Mouse (Mus musculus) heart, embryonic 10.5 days (tissue): ENCODE measurements at regions not wholly inside any gene's neighbourhood (a gene's known extent, or its start where the extent isn't known, plus 50 kb on each side); places are given as distances from the start of the nearest gene placed in this dataset.

ENCODE experiments used
- DNase-seq: peaks from one replicate; pipeline ENCODE4 v3.0.0-alpha.2; 2017; ENCODE audit warnings: low spot score
- H3K27ac ChIP-seq: fragments of 300-500 bp; sonication (generic); 2 replicates; pipeline ENCODE4 v1.5.1; 2016; ENCODE audit warnings: mild to moderate bottlenecking
- H3K27me3 ChIP-seq: fragments of 300-500 bp; sonication (generic); 2 replicates; pipeline ENCODE4 v1.6.1; 2016; ENCODE audit warnings: mild to moderate bottlenecking; ENCODE audit not compliant: poor library complexity, insufficient read depth, severe bottlenecking
- H3K36me3 ChIP-seq: fragments of 300-500 bp; sonication (generic); 2 replicates; pipeline ENCODE4 v1.6.1; 2016; ENCODE audit warnings: mild to moderate bottlenecking, moderate library complexity
- H3K4me1 ChIP-seq: fragments of 300-500 bp; sonication (generic); 2 replicates; pipeline ENCODE4 v1.6.1; 2016; ENCODE audit warnings: mild to moderate bottlenecking
- H3K4me3 ChIP-seq: fragments of 300-500 bp; sonication (generic); 2 replicates; pipeline ENCODE4 v1.5.1; 2016; ENCODE audit warnings: mild to moderate bottlenecking, moderate library complexity
- H3K9me3 ChIP-seq: fragments of 300-500 bp; sonication (generic); 2 replicates; pipeline ENCODE4 v1.6.1; 2016; ENCODE audit warnings: mild to moderate bottlenecking, moderate library complexity
- WGBS: fragments of 180-500 bp; shearing (Covaris S2); methylation state at CpG from one replicate; pipeline ENCODE4 v1.1.7; 2016; 5-methylcytosine and 5-hydroxymethylcytosine counted together

DNA sequence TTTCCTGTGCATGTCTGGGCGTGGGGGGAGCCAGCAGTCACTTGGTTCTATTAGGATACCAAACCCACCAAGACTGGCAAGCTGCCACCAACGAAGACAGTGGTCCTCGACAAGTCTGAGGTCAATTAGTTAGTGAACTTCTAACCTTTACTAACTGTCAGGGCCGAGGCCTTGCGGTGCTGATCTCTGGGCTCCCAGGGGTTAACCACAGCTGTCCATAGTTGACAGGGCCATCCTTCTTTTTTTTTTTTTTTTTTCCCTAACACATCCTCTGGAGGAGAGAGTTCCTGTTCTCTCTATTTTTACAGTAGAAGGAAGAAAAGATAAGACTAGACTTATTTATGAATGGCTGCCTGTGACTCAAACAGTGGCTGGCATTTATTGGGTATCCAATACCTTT lies 663.5 kb downstream of the Slc22a22 start:
- H3K27ac ChIP-seq = 0 out of 2 replicates have a peak overlapping the region, but pooled peaks have one; percentile 1
- no peaks in the 10 kb centered on the region for H3K36me3 ChIP-seq
- H3K27me3 ChIP-seq = no peaks in the 10 kb centered on the region
- H3K4me1 ChIP-seq = no peaks in the 10 kb centered on the region; the same call in 1 of the 2 replicates
- 40% methylated on average over 5 of the region's 5 CpGs for WGBS
- peak; percentile 75 for DNase-seq
- H3K4me3 ChIP-seq = no peak overlapping the region
- H3K9me3 ChIP-seq = no peaks in the 10 kb centered on the region

DNA sequence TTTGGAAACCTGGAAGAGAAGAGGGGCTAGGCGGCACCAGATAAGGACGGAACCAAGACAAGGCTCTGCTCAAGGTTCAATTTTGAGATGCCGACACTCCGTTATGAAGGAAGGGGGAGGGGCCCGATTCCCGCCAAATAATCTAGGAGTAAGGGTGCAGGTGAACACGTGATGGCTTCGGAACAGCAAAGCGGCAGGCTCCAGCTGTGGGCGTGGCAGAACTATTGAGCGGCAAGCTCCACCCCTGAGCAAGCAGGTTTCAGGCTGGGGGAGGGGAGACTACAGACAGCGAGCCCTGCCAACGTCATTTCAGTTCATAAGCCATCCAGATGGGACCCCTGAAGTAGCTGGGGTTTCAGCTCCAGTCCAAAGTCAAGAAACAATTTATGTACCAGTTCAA lies 667.3 kb downstream of the Slc22a22 start:
- Histone ChIP-seq H3K27me3 (no peaks in the 10 kb centered on the region), H3K9me3 (no peaks in the 10 kb centered on the region), H3K27ac (no peak overlapping the region), H3K36me3 (no peaks in the 10 kb centered on the region), H3K4me1 (no peaks in the 10 kb centered on the region; the same call in 1 of the 2 replicates), H3K4me3 (0 out of 2 replicates have a peak overlapping the region, but pooled peaks have one; percentile 12)
- no peak for DNase-seq
- 41% methylated on average over 13 of the region's 13 CpGs for WGBS

DNA sequence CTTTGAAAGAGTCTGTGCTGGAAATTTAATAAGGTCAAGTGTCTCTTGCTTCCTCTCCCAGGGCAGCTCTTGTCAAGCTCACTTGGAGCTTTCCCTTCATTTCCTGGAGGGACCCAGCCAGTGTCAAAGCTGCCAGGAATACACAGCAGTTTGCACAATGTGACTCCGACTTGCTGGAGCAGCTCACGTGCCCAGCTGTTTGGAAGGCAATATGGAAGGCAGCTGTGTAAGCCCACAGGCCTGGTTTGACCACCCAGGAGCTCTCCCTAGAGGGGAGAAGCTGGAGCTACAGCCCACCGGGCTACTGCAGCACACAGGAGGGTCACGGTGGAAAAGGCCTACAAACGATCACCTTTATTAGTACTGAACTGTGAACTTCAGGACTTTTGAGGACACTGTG lies 669.8 kb downstream of the Slc22a22 start:
- Histone ChIP-seq H3K9me3 (no peaks in the 10 kb centered on the region), H3K36me3 (no peaks in the 10 kb centered on the region), H3K4me1 (no peaks in the 10 kb centered on the region; the same call in 1 of the 2 replicates), H3K4me3 (no peak overlapping the region), H3K27ac (no peak overlapping the region), H3K27me3 (no peaks in the 10 kb centered on the region)
- WGBS = 79% methylated on average over 5 of the region's 5 CpGs
- DNase-seq = no peak

DNA sequence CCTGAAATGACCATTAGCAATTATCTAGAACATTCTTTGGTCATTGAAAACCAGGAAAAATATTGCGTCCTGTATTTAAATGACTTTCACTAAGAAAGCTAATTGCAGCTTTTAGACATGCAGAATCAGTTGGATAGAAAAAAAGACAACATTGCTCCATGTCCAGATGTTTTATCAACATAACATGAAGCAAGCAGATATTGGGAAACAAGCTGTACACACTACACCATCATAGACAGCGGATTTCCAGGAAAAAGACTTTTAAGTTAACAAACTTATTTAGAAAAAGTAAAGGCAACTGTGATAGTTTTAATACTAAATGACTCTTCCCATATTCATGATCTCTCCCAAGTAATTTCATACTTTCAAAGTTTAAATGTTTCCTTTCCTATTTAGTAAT lies 675.5 kb downstream of the Slc22a22 start:
- no peak for DNase-seq
- no peaks in the 10 kb centered on the region for H3K36me3 ChIP-seq
- no peaks in the 10 kb centered on the region for H3K27me3 ChIP-seq
- H3K27ac ChIP-seq = no peak overlapping the region
- H3K9me3 ChIP-seq = no peaks in the 10 kb centered on the region
- 86% methylated on average over 2 of the region's 2 CpGs for WGBS
- H3K4me1 ChIP-seq = no peaks in the 10 kb centered on the region
- no peak overlapping the region for H3K4me3 ChIP-seq

DNA sequence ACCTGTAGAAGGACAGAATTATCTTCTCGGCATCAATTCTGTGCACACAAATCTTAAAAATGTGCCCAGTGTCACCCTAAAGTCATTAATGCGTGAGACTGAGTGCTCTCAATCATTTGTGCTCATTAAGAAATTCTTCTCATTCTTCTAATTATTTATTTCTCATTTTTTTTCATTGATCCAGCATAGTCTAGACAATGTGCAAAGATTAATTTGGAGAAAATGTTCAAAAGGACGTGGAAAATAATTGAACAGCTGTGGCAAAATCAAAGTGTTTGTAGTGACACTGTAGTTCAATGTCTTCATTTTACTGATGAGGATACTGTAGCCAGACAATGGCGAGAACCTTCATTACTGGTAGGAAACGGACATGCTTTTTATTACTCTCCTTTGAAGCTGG lies 702.0 kb downstream of the Slc22a22 start:
- WGBS = 78% methylated on average over 5 of the region's 5 CpGs
- no peaks in the 10 kb centered on the region for H3K27me3 ChIP-seq
- no peaks in the 10 kb centered on the region for H3K4me1 ChIP-seq
- no peak overlapping the region for H3K27ac ChIP-seq
- H3K9me3 ChIP-seq = no peaks in the 10 kb centered on the region
- H3K4me3 ChIP-seq = no peak overlapping the region
- DNase-seq = no peak
- no peaks in the 10 kb centered on the region for H3K36me3 ChIP-seq

DNA sequence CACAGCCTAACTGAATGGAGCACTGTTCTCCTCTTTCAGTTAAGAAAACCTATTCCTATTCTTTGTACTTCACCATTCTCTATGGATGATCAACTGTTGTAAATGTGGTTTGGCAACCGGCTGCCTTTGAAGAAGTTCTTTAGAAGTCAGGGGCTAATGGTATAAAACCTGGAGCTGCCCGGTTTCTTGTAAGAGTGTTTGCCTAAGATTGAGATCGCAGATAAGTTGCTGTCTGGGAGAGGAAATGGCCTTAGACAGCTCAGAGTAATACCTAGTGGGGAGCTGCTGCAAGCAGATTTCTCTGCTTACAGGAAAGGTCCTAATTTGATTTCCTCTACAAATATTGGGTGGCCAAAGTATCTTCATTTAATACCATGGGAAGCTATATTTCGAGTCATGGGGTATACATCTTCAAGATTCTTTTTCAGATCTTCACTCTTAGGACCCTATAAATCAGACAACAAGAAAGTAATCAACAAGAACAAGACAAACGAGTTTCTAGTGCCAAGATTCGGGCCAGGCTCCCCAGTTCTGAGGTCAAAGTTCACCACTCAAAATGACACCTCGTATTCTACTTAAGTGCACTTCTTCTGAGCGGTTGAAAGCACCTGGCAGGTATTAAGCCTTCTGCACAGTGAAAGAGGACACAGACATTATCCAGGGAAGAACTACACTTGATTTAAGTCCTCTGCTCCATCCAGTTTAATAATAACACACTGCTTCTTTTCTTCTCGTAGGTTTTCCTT lies 702.6 kb downstream of the Slc22a22 start:
- Histone ChIP-seq H3K27me3 (no peaks in the 10 kb centered on the region), H3K4me1 (no peaks in the 10 kb centered on the region), H3K9me3 (no peaks in the 10 kb centered on the region), H3K36me3 (no peaks in the 10 kb centered on the region), H3K4me3 (no peak overlapping the region), H3K27ac (no peak overlapping the region)
- 39% methylated on average over 9 of the region's 9 CpGs for WGBS
- no peak for DNase-seq

DNA sequence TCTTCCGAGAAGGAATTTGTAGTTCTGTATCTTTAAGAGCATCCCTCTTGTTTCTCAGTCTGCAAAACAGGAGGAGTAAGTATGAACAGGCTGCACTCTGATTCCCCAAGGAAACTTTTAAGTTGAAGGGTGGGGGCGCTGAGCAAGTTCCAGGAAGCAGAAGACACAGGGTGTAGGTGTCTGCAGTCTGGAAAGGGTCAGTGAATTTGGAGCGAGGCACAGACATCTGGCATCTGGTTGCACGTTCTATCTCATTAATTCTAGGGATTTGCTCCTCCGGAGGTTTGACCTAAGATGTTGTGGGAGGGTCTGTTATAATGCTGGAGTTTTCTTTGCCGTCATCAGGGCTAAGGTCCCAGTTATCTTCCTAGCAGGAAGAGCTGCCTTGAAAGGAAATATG lies 711.1 kb downstream of the Slc22a22 start:
- Histone ChIP-seq H3K4me3 (no peak overlapping the region), H3K27ac (no peak overlapping the region), H3K9me3 (no peaks in the 10 kb centered on the region), H3K27me3 (no peaks in the 10 kb centered on the region), H3K36me3 (no peaks in the 10 kb centered on the region), H3K4me1 (peaks cover 16% of the 10 kb centered on the region)
- WGBS = 43% methylated on average over 6 of the region's 6 CpGs
- no peak for DNase-seq

DNA sequence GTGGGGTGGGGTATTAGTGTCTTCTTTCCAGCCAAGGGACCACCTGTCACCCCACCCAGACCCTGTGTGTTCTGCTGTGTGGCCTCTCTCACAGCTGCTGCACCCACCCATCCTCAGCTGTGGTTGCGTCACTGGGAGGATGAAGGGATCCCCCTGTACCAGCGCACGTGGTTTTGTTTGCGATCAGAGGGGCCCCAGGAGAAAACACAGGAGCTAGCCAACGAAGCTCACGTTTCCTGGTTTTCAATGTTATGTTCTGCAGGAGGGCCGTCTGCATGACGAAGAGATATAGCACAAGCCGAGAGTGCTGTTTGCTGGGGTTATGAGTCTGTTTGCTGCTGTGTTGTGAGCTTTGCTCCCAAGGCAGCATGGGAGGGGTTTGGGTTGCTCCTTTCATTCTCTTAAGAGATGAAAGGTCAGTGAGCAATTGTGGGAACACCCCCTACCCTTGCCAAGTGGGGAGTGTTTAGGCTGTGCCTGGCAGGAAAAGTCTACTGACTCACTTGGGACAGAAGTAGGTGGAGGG lies 712.4 kb downstream of the Slc22a22 start:
- peak; percentile 70 for DNase-seq
- Histone ChIP-seq H3K27ac (0 out of 2 replicates have a peak overlapping the region, but pooled peaks have one; percentile 29), H3K4me3 (no peak overlapping the region), H3K9me3 (no peaks in the 10 kb centered on the region), H3K27me3 (no peaks in the 10 kb centered on the region), H3K36me3 (no peaks in the 10 kb centered on the region), H3K4me1 (peaks cover 16% of the 10 kb centered on the region)
- 26% methylated on average over 9 of the region's 9 CpGs for WGBS

DNA sequence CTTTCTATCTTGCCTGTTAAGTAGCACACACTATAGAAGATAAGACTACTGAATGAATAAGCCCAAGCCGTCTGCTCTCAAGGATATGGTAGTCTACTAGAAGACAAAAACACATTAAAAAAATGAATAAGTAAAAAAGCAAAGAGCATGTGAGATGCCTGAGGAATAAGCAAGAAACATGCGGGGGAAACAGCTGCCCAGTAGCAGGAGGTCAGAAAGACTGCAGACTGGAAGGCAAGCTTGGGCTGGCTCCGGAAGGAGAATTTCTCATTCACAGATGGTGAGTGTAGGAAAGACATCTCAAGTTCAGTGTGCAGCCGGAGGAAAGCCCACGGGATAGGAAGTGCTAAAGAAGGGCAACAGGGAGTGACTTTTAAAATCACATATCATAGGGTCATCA lies 713.4 kb downstream of the Slc22a22 start:
- H3K4me3 ChIP-seq = no peak overlapping the region
- no peak overlapping the region for H3K27ac ChIP-seq
- H3K36me3 ChIP-seq = no peaks in the 10 kb centered on the region
- 48% methylated on average over 5 of the region's 5 CpGs for WGBS
- H3K27me3 ChIP-seq = no peaks in the 10 kb centered on the region
- no peaks in the 10 kb centered on the region for H3K9me3 ChIP-seq
- H3K4me1 ChIP-seq = peaks cover 15% of the 10 kb centered on the region
- no peak for DNase-seq

DNA sequence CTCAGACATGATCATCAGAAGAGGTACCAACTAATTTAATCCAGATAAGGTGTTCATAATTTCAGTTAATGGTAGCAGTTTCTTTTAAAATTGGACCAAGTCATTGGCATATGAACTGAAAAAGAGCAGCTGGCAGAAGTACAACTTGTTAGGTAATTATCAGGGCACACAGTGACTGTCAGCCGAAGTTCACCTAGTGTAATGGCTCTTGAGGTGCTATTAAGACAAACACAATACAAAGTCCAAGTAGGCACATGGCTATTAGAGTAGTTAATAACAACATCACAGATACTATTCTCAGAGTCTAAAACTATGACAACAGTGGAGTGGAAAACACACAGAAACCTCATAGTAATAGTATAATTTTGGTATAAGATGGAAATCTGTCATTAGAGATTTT lies 730.7 kb downstream of the Slc22a22 start:
- no peak overlapping the region for H3K27ac ChIP-seq
- no peak overlapping the region for H3K4me3 ChIP-seq
- WGBS = 70% methylated on average over 1 of the region's 1 CpGs
- no peaks in the 10 kb centered on the region for H3K36me3 ChIP-seq
- H3K9me3 ChIP-seq = no peaks in the 10 kb centered on the region
- no peak for DNase-seq
- no peaks in the 10 kb centered on the region for H3K4me1 ChIP-seq
- H3K27me3 ChIP-seq = no peaks in the 10 kb centered on the region

DNA sequence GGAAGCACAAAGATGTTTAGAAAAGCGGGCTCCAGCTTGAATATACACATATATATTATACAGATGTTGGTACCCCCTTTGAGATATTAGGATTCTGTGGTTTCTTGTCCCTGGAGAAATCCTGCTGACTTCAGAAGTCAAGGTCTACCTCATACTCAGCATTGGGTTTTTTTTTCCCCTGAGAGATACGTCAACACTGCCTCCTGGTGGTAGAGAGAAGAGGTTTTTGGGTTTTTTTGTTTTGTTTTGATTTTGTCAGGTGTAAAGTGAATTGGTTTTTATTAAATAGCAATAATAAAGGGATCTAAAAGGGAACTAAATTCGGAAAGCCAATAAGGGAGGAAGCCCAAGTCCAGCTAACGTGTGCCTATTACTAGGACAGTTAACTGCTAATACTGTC lies 732.5 kb downstream of the Slc22a22 start:
- WGBS = 19% methylated on average over 4 of the region's 4 CpGs
- DNase-seq = no peak
- Histone ChIP-seq H3K36me3 (no peaks in the 10 kb centered on the region), H3K27ac (no peak overlapping the region), H3K4me1 (no peaks in the 10 kb centered on the region), H3K27me3 (no peaks in the 10 kb centered on the region), H3K9me3 (no peaks in the 10 kb centered on the region), H3K4me3 (no peak overlapping the region)
